Mouse (Mus musculus): Measurements from ENCODE around the gene Zfp36l2. TPM values are rescaled to one million over a fixed set of nuclear protein-coding genes. Genes with fewer than 3 reads are reported as not detected.

Gene Zfp36l2
- total RNA-seq, 2 experiments from 2014 or later: 24.4 to 25.4 TPM

- DNase-seq (ENCODE audit: low spot score in 2 of 2): no peak
Measured at GRCm38 (mm10) chr17:84179026-84179972, 8.4 kb downstream of the Zfp36l2 start.

- DNase-seq (ENCODE audit: low spot score in 2 of 2): no peak
Measured at GRCm38 (mm10) chr17:84177481-84177880, 10.3 kb downstream of the Zfp36l2 start.

GRCm38 (mm10) chr17:84176446-84176845, 11.3 kb downstream of the Zfp36l2 start:
- DNase-seq (ENCODE audit: low spot score in 2 of 2): no peak

- no peak for DNase-seq (ENCODE audit: low spot score in 2 of 2)
Measured at GRCm38 (mm10) chr17:84175196-84175595, 12.6 kb downstream of the Zfp36l2 start.

GRCm38 (mm10) chr17:84167377-84167776, 20.4 kb downstream of the Zfp36l2 start:
- DNase-seq (ENCODE audit: low spot score in 2 of 2): no peak

- no peak for DNase-seq (ENCODE audit: low spot score in 2 of 2)
Measured at GRCm38 (mm10) chr17:84166135-84166860, 21.4 kb downstream of the Zfp36l2 start.

- no peak for DNase-seq (ENCODE audit: low spot score in 2 of 2)
Measured at GRCm38 (mm10) chr17:84165735-84166134, 22.0 kb downstream of the Zfp36l2 start.

- no peak for DNase-seq (ENCODE audit: low spot score in 2 of 2)
Measured at GRCm38 (mm10) chr17:84164146-84164545, 23.6 kb downstream of the Zfp36l2 start.

GRCm38 (mm10) chr17:84163066-84163785, 24.5 kb downstream of the Zfp36l2 start:
- no peak for DNase-seq (ENCODE audit: low spot score in 2 of 2)

GRCm38 (mm10) chr17:84162211-84162760, 25.5 kb downstream of the Zfp36l2 start:
- no peak for DNase-seq (ENCODE audit: low spot score in 2 of 2)

- DNase-seq (ENCODE audit: low spot score in 2 of 2): peak; percentile 48 to 51
Measured at GRCm38 (mm10) chr17:84161231-84161854, 26.4 kb downstream of the Zfp36l2 start.

GRCm38 (mm10) chr17:84158891-84159290, 28.9 kb downstream of the Zfp36l2 start:
- DNase-seq (ENCODE audit: low spot score in 2 of 2): no peak

- no peak for DNase-seq (ENCODE audit: low spot score in 2 of 2)
Measured at GRCm38 (mm10) chr17:84158461-84158795, 29.3 kb downstream of the Zfp36l2 start.

GRCm38 (mm10) chr17:84157743-84158460, 29.8 kb downstream of the Zfp36l2 start:
- no peak for DNase-seq (ENCODE audit: low spot score in 2 of 2)

- no peak for DNase-seq (ENCODE audit: low spot score in 2 of 2)
Measured at GRCm38 (mm10) chr17:84156748-84157742, 30.7 kb downstream of the Zfp36l2 start.

GRCm38 (mm10) chr17:84156227-84156573, 31.5 kb downstream of the Zfp36l2 start:
- no peak for DNase-seq (ENCODE audit: low spot score in 2 of 2)

- no peak for DNase-seq (ENCODE audit: low spot score in 2 of 2)
Measured at GRCm38 (mm10) chr17:84155516-84156226, 32.1 kb downstream of the Zfp36l2 start.

GRCm38 (mm10) chr17:84155029-84155338, 32.8 kb downstream of the Zfp36l2 start:
- no peak for DNase-seq (ENCODE audit: low spot score in 2 of 2)

Data from layer of hippocampus, postnatal 10 days (tissue).